Mouse (Mus musculus) bone marrow, adult 2 months (tissue): ENCODE data around the gene Tcf19. TPM values are rescaled to one million over a fixed set of nuclear protein-coding genes. Genes with fewer than 3 reads are reported as not detected.
"Not testable (repeated sequence)": the region's sequence is repeated elsewhere in the genome, so short reads cannot be mapped to it uniquely, and the experiment has no call there.

Source experiments
- H3K27ac ChIP-seq: fragments of 200-500 bp; 2 replicates; pipeline ENCODE4 v1.5.1; 2012; ENCODE audit warnings: low read depth, mild to moderate bottlenecking, control low read depth, inconsistent platforms, low read length; ENCODE audit not compliant: control insufficient read depth, poor library complexity, insufficient read depth
- H3K4me1 ChIP-seq: fragments of 200-500 bp; 2 replicates; pipeline ENCODE4 v1.6.1; 2011; ENCODE audit warnings: low read length; ENCODE audit not compliant: control insufficient read depth, insufficient read depth
- H3K4me3 ChIP-seq: fragments of 200-500 bp; replicated peaks from 2 replicates; pipeline ENCODE3; 2011; ENCODE audit warnings: mild to moderate bottlenecking, low read depth, low read length, control low read depth; ENCODE audit not compliant: control insufficient read depth
- CTCF ChIP-seq: fragments of 200-500 bp; IDR thresholded peaks from 2 replicates; pipeline ENCODE4 v1.5.1; 2011; ENCODE audit warnings: low read length, control low read depth; ENCODE audit not compliant: control insufficient read depth, insufficient read depth
- POLR2A ChIP-seq: fragments of 200-500 bp; IDR thresholded peaks from 2 replicates; pipeline ENCODE4 v1.6.1; 2011; ENCODE audit warnings: low read depth, mild to moderate bottlenecking, control low read depth, low read length, borderline replicate concordance; ENCODE audit not compliant: control insufficient read depth
- WGBS: fragments of 180-500 bp; shearing (Covaris S2); methylation state at CpG from one replicate; pipeline ENCODE4 v1.1.7; 2018; 5-methylcytosine and 5-hydroxymethylcytosine counted together
- polyA plus RNA-seq: library from polyadenylated mRNA; stranded (reverse); fragments of >200 nt; gene quantifications from 2 replicates; pipeline ENCODE4 v1.2.4, GENCODE M21; 2011; ENCODE audit warnings: low replicate concordance; ENCODE audit not compliant: missing spikeins, insufficient read depth, insufficient read length

Tcf19 gene
- polyA plus RNA-seq, 1 experiment = 41.7 TPM

DNA sequence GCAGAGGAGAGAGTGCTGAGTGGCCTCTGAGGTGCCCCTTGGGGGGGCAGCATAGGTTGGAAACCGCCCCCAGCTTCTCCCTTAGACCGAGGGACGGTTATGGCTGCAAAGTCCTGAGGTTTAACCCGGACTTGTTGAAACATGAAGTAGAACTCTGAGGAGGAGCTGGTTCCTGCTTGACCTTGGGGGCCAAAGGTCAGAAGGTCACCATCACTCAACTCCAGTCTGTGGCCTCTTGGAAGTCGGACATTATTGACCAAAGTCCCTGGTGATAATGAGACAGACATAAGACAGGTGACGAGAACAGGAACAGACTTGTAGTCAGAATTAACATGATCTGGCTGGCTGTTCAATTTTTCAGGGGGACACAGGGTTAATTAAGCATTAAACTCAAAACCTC, 1.9 kb downstream of the Tcf19 start:
- 88% methylated on average over 6 of the region's 6 CpGs for WGBS
- Histone ChIP-seq H3K4me3 (peak overlapping the region; percentile 29), H3K4me1 (no peaks in the 10 kb centered on the region), H3K27ac (no peak overlapping the region)
- TF ChIP-seq CTCF (no peak), POLR2A (no peak)

DNA sequence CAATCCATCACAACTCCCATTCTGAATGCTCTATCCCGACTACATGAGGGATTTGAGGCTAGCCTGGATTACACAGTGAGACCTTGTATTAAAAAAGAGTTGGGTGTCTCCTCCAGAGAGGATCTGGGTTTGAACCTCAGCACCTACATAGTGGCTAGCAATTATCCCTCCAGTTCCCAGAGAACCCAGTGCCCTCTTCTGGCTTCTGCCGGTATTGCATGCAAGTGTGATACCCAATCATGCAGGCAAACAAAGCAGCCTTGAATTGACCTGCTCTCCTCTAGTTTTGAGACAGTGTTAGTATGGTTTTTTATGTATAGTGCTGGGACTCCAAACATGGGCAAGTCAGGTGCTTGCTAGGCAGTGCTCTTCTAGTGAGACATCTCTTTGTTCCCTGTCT, 2.7 kb downstream of the Tcf19 start:
- no peak overlapping the region for H3K27ac ChIP-seq
- H3K4me1 ChIP-seq = no peaks in the 10 kb centered on the region
- H3K4me3 ChIP-seq = no peak overlapping the region
- TF ChIP-seq CTCF (peak; percentile 63), POLR2A (no peak)
- WGBS = 8% methylated on average over 2 of the region's 2 CpGs

DNA sequence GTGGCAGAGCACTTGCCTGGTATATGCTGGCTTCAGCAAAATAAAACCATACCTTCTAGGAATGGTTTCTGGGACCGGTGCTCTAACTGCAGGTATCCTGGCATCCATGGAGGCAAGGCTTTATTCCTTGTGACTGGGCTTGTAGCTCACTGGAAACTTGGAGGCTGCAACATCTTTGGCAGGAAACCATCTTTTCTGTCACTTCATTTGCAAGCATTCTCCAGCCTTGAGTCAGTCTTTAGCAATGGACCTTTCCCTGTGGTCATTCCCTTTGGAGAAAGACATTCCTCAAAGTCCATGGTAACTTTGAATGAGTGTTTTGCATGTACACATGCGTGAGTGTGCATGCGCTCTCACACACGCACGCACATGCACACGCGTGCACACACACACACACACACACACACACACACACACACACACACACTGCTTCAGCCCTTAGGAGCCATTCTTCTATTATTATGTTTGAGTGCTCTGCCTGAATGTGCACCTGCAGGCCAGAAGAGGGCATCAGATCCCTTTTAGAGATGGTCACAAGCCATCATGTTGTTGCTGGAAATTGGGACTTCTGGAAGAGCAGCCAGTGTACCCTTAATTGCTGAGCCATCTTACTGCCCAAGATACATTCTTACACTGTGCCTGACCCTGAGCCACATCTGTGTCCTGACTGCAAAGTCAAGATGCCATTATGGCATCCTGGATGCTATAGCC, 3.6 kb downstream of the Tcf19 start:
- Histone ChIP-seq H3K27ac (no peak overlapping the region), H3K4me1 (no peaks in the 10 kb centered on the region), H3K4me3 (no peak overlapping the region)
- WGBS = 94% methylated on average over 7 of the region's 7 CpGs
- no peak for TF ChIP-seq CTCF
- no peak for TF ChIP-seq POLR2A

DNA sequence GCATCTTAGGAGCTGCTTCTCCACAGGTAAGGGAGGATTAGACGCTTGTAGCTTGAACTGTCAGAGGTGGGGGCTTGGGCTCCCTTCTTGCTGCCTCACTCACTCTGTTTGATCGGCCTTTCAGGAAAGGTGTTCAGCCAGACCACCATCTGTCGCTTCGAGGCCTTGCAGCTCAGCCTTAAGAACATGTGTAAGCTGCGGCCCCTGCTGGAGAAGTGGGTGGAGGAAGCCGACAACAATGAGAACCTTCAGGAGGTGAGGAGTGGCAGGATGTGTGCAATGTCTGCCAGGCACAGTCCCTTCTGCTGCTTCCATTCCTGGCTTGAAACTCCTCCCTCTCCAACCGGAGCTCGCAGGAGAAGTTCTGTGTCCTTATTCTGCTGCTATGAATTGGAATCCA, 7.3 kb downstream of the Tcf19 start:
- Histone ChIP-seq H3K27ac (no peak overlapping the region), H3K4me1 (no peaks in the 10 kb centered on the region), H3K4me3 (no peak overlapping the region)
- WGBS = 7% methylated on average over 8 of the region's 8 CpGs
- no peak for TF ChIP-seq POLR2A
- peak; percentile 58 for TF ChIP-seq CTCF

DNA sequence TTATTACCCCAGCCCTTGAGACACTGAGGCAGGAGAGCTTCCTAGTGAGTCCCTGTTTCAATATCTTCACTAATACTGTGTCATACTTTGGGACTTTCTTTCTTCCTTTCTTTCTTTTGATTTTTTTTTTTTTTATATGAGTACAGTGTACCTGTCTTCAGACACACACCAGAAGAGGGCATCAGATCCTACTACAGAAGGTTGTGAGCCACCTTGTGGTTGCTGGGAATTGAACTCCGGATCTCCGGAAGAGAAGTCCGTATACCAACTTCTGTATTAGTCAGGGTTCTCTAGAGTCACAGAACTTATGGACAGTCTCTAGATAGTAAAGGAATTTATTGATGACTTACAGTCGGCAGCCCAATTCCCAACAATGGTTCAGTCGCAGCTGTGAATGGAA, 8.3 kb downstream of the Tcf19 start:
- 48% methylated on average over 5 of the region's 5 CpGs for WGBS
- H3K4me3 ChIP-seq, H3K27ac ChIP-seq, H3K4me1 ChIP-seq: not testable (repeated sequence)

DNA sequence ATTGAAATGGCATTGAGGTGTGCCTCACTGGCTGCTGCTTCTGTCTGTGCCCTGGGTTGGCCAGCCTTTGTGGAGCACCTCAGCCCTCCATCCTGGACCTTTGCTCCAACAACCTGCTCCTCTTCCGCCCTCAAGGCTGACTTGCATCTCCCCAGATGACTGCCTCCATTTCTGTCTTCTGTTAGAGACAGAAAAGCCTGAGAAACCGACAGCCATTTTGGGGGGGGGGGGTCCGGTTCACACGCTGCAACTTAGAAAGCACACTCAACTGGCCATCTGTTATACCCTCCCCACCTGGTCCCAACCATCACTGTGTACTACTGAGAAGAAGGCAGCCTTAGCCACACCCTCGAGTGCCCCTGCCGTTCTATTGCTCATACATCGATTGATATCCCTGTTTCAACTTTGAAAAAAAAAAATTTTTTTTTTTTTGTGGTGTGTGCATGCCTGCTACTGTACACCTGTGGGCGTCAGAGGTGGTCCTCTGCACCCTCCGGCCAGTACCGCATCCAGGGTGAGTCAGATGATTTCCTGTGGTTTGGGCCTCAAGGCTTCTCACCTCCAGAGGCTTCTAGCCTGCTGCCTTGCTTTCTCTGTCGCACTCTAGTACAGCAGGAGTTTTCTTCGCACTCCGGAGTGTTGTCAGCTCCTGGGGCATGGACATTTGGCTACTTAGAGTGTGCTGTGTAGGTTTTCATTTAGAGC, 8.9 kb downstream of the Tcf19 start:
- 14% methylated on average over 13 of the region's 13 CpGs for WGBS
- Histone ChIP-seq H3K4me1 (no peaks in the 10 kb centered on the region), H3K27ac (no peak overlapping the region), H3K4me3 (no peak overlapping the region)
- TF ChIP-seq CTCF = no peak
- TF ChIP-seq POLR2A = no peak

DNA sequence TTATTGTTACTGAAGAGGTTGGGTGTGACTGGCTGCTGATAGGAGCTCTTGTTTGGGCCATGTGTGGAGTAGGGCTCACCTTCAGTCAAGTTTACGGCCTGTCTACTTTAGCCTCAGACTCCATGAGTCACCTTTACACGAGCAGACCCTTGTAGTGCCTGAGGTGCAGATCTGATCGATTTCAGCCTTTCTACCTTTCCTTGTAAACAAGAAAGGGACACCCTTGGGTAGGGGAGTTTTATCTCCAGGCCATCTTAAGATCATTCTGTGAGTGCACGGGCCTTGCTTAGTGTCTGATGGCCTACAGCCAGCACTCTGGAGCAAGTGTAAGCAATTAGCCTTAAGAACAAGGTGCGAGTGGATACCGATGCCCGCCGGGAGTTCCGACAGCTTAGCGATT, 9.7 kb downstream of the Tcf19 start:
- Histone ChIP-seq H3K4me3 (no peak overlapping the region), H3K4me1 (no peaks in the 10 kb centered on the region), H3K27ac (no peak overlapping the region)
- 31% methylated on average over 10 of the region's 10 CpGs for WGBS
- no peak for TF ChIP-seq POLR2A
- no peak for TF ChIP-seq CTCF

DNA sequence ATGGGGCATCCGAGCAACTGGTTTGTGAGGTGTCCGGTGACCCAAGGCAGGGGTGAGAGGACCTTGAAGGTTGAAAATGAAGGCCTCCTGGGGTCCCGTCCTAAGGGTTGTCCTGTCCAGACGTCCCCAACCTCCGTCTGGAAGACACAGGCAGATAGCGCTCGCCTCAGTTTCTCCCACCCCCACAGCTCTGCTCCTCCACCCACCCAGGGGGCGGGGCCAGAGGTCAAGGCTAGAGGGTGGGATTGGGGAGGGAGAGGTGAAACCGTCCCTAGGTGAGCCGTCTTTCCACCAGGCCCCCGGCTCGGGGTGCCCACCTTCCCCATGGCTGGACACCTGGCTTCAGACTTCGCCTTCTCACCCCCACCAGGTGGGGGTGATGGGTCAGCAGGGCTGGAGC, 10.8 kb downstream of the Tcf19 start, which contains the start of gene Pou5f1:
Gene Pou5f1 (plus strand): TSS at position 243 of the 400 bp plus-strand sequence.
- TF ChIP-seq POLR2A (no peak), CTCF (no peak)
- 51% methylated on average over 13 of the region's 13 CpGs for WGBS
- H3K27ac ChIP-seq = no peak within 1 kb of the TSS
- H3K4me1 ChIP-seq = no peaks in the 10 kb centered on the region
- no peak within 1 kb of the TSS for H3K4me3 ChIP-seq
